In the genomic region with DNA sequence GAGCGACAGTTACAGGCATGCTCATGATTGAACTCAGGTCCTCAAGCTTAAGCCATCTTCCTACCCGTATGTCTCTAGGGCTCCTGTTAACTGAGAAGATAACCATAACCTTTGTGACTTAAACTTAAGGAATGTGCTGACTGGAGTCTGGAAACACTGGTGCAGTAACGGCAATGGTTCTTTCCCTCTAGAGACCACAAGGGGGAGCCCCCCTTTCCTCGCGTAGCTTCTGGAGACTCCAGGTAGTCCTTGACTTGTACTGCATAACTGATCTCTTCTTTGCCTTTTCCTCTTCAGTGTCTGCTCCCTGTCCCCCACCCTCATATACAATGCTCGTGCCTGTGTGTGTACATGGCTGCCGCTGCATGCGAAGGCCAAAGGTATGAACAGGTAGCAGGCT, we compare ENCODE assay signal across 8 mouse cellular contexts.
DNase-seq lines count a peak whose midpoint lies in the region; ATAC-seq and TF ChIP-seq lines count a peak whose summit lies in the region.

No protein-coding gene starts in this region.

- no peaks in the 10 kb centered on the region for H3K4me1 ChIP-seq in kidney, postnatal 0 days (replicated peaks; ENCODE audit: insufficient read depth, low read length)
- no peaks in the 10 kb centered on the region for H3K4me1 ChIP-seq in lung, postnatal 0 days (ENCODE audit: insufficient read depth, low read depth, low read length)
- peaks cover 3% of the 10 kb centered on the region; the same call in 1 of the 2 replicates for H3K4me1 ChIP-seq in heart, embryonic 10.5 days

- H3K27ac ChIP-seq in kidney, postnatal 0 days, result no peak overlapping the region
- H3K27ac ChIP-seq in lung, postnatal 0 days (ENCODE audit: low read length), result no peak overlapping the region
- H3K27ac ChIP-seq in heart, embryonic 10.5 days, result no peak overlapping the region

- no peak overlapping the region for H3K4me2 ChIP-seq in kidney, postnatal 0 days (ENCODE audit: low read length)
- no peak overlapping the region for H3K4me2 ChIP-seq in lung, postnatal 0 days (replicated peaks; ENCODE audit: low read depth, low read length)

- no peaks in the 10 kb centered on the region for H3K36me3 ChIP-seq in kidney, postnatal 0 days (ENCODE audit: insufficient read depth, low read length)
- H3K36me3 ChIP-seq in lung, postnatal 0 days (ENCODE audit: insufficient read depth, low read length), result no peaks in the 10 kb centered on the region
- H3K36me3 ChIP-seq in heart, embryonic 10.5 days, result no peaks in the 10 kb centered on the region

- 78% methylated on average over 8 of the region's 8 CpGs for WGBS in kidney, postnatal 0 days
- WGBS in lung, postnatal 0 days, result 70% methylated on average over 8 of the region's 8 CpGs
- 68% methylated on average over 8 of the region's 8 CpGs for WGBS in heart, embryonic 10.5 days

- TF ChIP-seq CTCF in kidney, postnatal 0 days (IDR thresholded peaks at IDR 0.05; ENCODE audit: low read depth), result peak; percentile 66
- peak; percentile 70 for TF ChIP-seq CTCF in lung, postnatal 0 days (IDR thresholded peaks at IDR 0.05)

- no peak overlapping the region for H3K9ac ChIP-seq in kidney, postnatal 0 days (ENCODE audit: low read depth, low read length)
- no peak overlapping the region for H3K9ac ChIP-seq in lung, postnatal 0 days (replicated peaks; ENCODE audit: low read depth)

- H3K4me3 ChIP-seq in kidney, postnatal 0 days (replicated peaks; ENCODE audit: low read depth, low read length), result no peak overlapping the region
- H3K4me3 ChIP-seq in lung, postnatal 0 days (ENCODE audit: low read depth, low read length), result no peak overlapping the region
- no peak overlapping the region for H3K4me3 ChIP-seq in heart, embryonic 10.5 days

- DNase-seq in adrenal gland, postnatal 14 days, result peak; percentile 27
- no peak for DNase-seq in adrenal gland, postnatal 10 days
- DNase-seq in kidney, postnatal 0 days (ENCODE audit: low spot score), result peak; percentile 38
- no peak for DNase-seq in kidney, adult 18-20 months
- peak; percentile 39 for DNase-seq in brain, adult 2 months (ENCODE audit: low read depth, low spot score)
- DNase-seq in lung, postnatal 0 days (ENCODE audit: low spot score), result peak; percentile 28
- DNase-seq in gastrocnemius, adult 8-10 months (ENCODE audit: low spot score in 2 of 2), result no peak
- DNase-seq in heart, embryonic 10.5 days (ENCODE audit: low spot score), result no peak

- TF ChIP-seq EP300 in lung, postnatal 0 days (IDR thresholded peaks at IDR 0.05), result no peak

- H3K9me3 ChIP-seq in kidney, postnatal 0 days (replicated peaks; ENCODE audit: low read length), result no peaks in the 10 kb centered on the region
- H3K9me3 ChIP-seq in lung, postnatal 0 days (ENCODE audit: low read length), result no peaks in the 10 kb centered on the region
- H3K9me3 ChIP-seq in heart, embryonic 10.5 days, result no peaks in the 10 kb centered on the region

- no peak for ATAC-seq in kidney, postnatal 0 days (replicated peaks; ENCODE audit: low FRiP score, low read depth)
- no peak for ATAC-seq in lung, postnatal 0 days

- H3K27me3 ChIP-seq in kidney, postnatal 0 days (ENCODE audit: insufficient read depth, low read length), result no peaks in the 10 kb centered on the region
- H3K27me3 ChIP-seq in lung, postnatal 0 days (replicated peaks; ENCODE audit: insufficient read depth, low read length), result no peaks in the 10 kb centered on the region
- H3K27me3 ChIP-seq in heart, embryonic 10.5 days (ENCODE audit: insufficient read depth, poor library complexity, severe bottlenecking), result no peaks in the 10 kb centered on the region

Comparison
In these comparisons a context has a peak if more than half of its experiments do, and no peak if none do; other contexts are left out.
1. DNase-seq: peak in adrenal gland, postnatal 14 days (single experiment), kidney, postnatal 0 days (single experiment), brain, adult 2 months (single experiment) and lung, postnatal 0 days (single experiment); none in adrenal gland, postnatal 10 days (single experiment), kidney, adult 18-20 months (single experiment), gastrocnemius, adult 8-10 months (0 of 2) and heart, embryonic 10.5 days (single experiment).